Mouse (Mus musculus) cortical plate, adult 2 months (tissue): Measurements from ENCODE around the gene Pkhd1. TPM values are rescaled to one million over a fixed set of nuclear protein-coding genes. Genes with fewer than 3 reads are reported as not detected.

ENCODE experiments used
- H3K27ac ChIP-seq: fragments of 200-500 bp; 2 replicates; pipeline ENCODE4 v1.5.1; 2012; ENCODE audit warnings: low read length, control low read depth, inconsistent platforms; ENCODE audit not compliant: insufficient read depth
- H3K4me1 ChIP-seq: fragments of 200-500 bp; 2 replicates; pipeline ENCODE4 v1.6.1; 2011; ENCODE audit warnings: low read length; ENCODE audit not compliant: control insufficient read depth, insufficient read depth
- H3K4me3 ChIP-seq: fragments of 200-500 bp; 2 replicates; pipeline ENCODE4 v1.5.1; 2011; ENCODE audit warnings: mild to moderate bottlenecking, low read length, control low read depth; ENCODE audit not compliant: insufficient read depth
- CTCF ChIP-seq: fragments of 200-500 bp; IDR thresholded peaks from 2 replicates; pipeline ENCODE4 v1.5.1; 2011; ENCODE audit warnings: mild to moderate bottlenecking, control low read depth, low read length; ENCODE audit not compliant: insufficient read depth; ENCODE audit errors: extremely low read depth
- POLR2A ChIP-seq: fragments of 200-500 bp; IDR thresholded peaks from 2 replicates; pipeline ENCODE4 v1.6.1; 2011; ENCODE audit warnings: mild to moderate bottlenecking, low read length, control low read depth; ENCODE audit not compliant: insufficient read depth; ENCODE audit errors: extremely low read depth
- polyA plus RNA-seq: library from polyadenylated mRNA; depleted of rRNA; stranded (reverse); fragments of >200 nt; gene quantifications from 2 replicates; pipeline ENCODE4 v1.2.3, GENCODE M21; 2012; rRNA removed

The Pkhd1 gene
- polyA plus RNA-seq, 1 experiment, result 0.04 TPM

DNA sequence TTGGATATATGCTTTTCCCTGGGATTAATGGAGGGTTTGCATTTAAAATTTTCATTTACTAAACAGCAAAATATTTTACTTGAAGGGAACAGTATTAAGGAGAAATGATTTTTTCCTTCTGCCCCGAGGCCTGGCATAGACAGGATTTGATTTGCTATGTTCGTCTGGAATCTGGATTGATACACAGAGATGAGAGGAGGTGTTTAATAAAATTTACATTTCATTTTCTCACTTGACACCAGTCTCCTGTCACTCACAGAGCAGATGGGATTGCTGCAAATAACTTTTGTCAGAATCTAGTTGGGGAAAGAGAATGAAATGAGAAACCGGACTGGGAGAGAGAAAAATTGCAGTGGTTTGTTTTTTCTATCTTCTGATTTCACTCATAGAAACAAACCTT, 578.5 kb downstream of the Pkhd1 start:
- TF ChIP-seq CTCF, result no peak
- no peak for TF ChIP-seq POLR2A
- Histone ChIP-seq H3K4me3 (no peak overlapping the region), H3K4me1 (no peaks in the 10 kb centered on the region), H3K27ac (no peak overlapping the region)

DNA sequence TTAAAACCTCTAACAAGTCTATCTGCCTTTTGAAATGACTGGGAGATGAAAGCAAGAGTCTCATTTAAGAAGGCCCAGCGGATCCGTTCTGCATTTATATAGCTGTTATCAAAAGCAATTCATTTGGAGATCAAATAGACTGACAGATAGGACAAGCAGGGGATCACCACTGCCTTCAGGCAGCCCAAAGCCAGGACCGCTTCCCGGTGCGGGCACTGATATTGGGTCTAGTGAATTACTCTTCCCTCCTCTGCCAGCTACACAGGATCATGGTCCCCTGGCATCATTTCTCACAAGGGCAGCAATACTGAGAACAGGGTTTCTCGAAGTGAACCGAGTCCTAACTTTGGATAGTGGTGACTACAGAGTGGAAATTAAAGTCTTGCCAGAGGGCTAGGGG, 582.6 kb downstream of the Pkhd1 start:
- TF ChIP-seq CTCF, result no peak
- no peak for TF ChIP-seq POLR2A
- Histone ChIP-seq H3K27ac (no peak overlapping the region), H3K4me1 (no peaks in the 10 kb centered on the region), H3K4me3 (no peak overlapping the region)

GRCm38 (mm10) chr1:20018198-20018925, 599.5 kb downstream of the Pkhd1 start:
- no peak for TF ChIP-seq POLR2A
- no peak for TF ChIP-seq CTCF
- no peaks in the 10 kb centered on the region for H3K4me1 ChIP-seq
- H3K27ac ChIP-seq, result no peak overlapping the region
- no peak overlapping the region for H3K4me3 ChIP-seq

GRCm38 (mm10) chr1:20017619-20018018, 600.2 kb downstream of the Pkhd1 start:
- Histone ChIP-seq H3K4me3 (no peak overlapping the region), H3K27ac (no peak overlapping the region), H3K4me1 (no peaks in the 10 kb centered on the region)
- TF ChIP-seq POLR2A, result no peak
- TF ChIP-seq CTCF, result no peak

Other genes with a start within 250 kb of the Pkhd1 start
- not detected in 2 replicates for gene Il17a, start 112.8 kb upstream of the Pkhd1 start, polyA plus RNA-seq
- gene Il17f, start 172.6 kb upstream of the Pkhd1 start, polyA plus RNA-seq, result not detected in 2 replicates
- gene Mcm3, start 202.2 kb upstream of the Pkhd1 start, polyA plus RNA-seq, result 3.0 and 3.3 TPM in 2 replicates